Mouse (Mus musculus) liver, postnatal 0 days (tissue): ENCODE data around the gene Dach1. TPM values are rescaled to one million over a fixed set of nuclear protein-coding genes. Genes with fewer than 3 reads are reported as not detected.

ENCODE experiments used
- ATAC-seq: fragments of 200-750 bp; cut with Nextera tagmentation; 2 replicates; pipeline ENCODE4 v1.8.0; 2017; ENCODE audit warnings: mild to moderate bottlenecking, moderate library complexity
- DNase-seq: peaks from one replicate; pipeline ENCODE4 v3.0.0-alpha.2; 2016
- H3K27ac ChIP-seq: fragments of 300-500 bp; sonication (generic); 2 replicates; pipeline ENCODE4 v1.5.1; 2014; ENCODE audit warnings: antibody characterized with exemption, moderate library complexity, mild to moderate bottlenecking, low read depth
- H3K27me3 ChIP-seq: fragments of 300-500 bp; sonication (generic); 2 replicates; pipeline ENCODE4 v1.6.1; 2014; ENCODE audit warnings: low read length, control low read depth, mixed read lengths; ENCODE audit not compliant: insufficient read depth
- H3K36me3 ChIP-seq: fragments of 300-500 bp; sonication (generic); replicated peaks from 2 replicates; pipeline ENCODE4 v1.6.1; 2014; ENCODE audit warnings: mild to moderate bottlenecking, control low read depth, low read length, moderate library complexity, mixed read lengths; ENCODE audit not compliant: insufficient read depth
- H3K4me1 ChIP-seq: fragments of 300-500 bp; sonication (generic); 2 replicates; pipeline ENCODE4 v1.6.1; 2014; ENCODE audit warnings: antibody characterized with exemption, mild to moderate bottlenecking, control low read depth; ENCODE audit not compliant: insufficient read depth
- H3K4me2 ChIP-seq: fragments of 300-500 bp; sonication (generic); 2 replicates; pipeline ENCODE4 v1.6.1; 2014; ENCODE audit warnings: low read depth, mild to moderate bottlenecking, low read length, moderate library complexity, mixed read lengths
- H3K4me3 ChIP-seq: fragments of 300-500 bp; sonication (generic); 2 replicates; pipeline ENCODE4 v1.5.1; 2014; ENCODE audit warnings: low read depth, low read length
- H3K9ac ChIP-seq: fragments of 300-500 bp; sonication (generic); replicated peaks from 2 replicates; pipeline ENCODE4 v1.6.1; 2014; ENCODE audit warnings: mild to moderate bottlenecking, moderate library complexity
- H3K9me3 ChIP-seq: fragments of 300-500 bp; sonication (generic); 2 replicates; pipeline ENCODE4 v1.6.1; 2016; ENCODE audit warnings: mild to moderate bottlenecking, control low read depth, low read length, mixed read lengths
- CTCF ChIP-seq: sonication (generic); IDR thresholded peaks from 2 replicates; pipeline ENCODE4 v1.5.1; 2016; ENCODE audit warnings: antibody characterized with exemption, low read depth
- EP300 ChIP-seq: IDR thresholded peaks from 2 replicates; pipeline ENCODE4 v1.6.1; 2016; ENCODE audit warnings: antibody characterized with exemption, low read depth, mild to moderate bottlenecking
- WGBS: fragments of 180-500 bp; shearing (Covaris S2); extraction: QIAGEN DNeasy Blood & Tissue Kit; methylation state at CpG from one replicate; pipeline ENCODE4 v1.1.7; 2014; ENCODE audit not compliant: insufficient replicate concordance; 5-methylcytosine and 5-hydroxymethylcytosine counted together
- polyA plus RNA-seq: library from polyadenylated mRNA; unstranded; fragments of >200 nt; fragmentation: Nextera tagmentation; extraction: Ambion mirVana; gene quantifications from 2 replicates; pipeline ENCODE4 v1.2.1, GENCODE M21; 2015

The Dach1 gene
- polyA plus RNA-seq, 1 experiment from 2014 or later: 0.39 TPM

GRCm38 (mm10) chr14:97945471-97945870 is 224.1 kb downstream of the Dach1 start:
- no peak for ATAC-seq
- TF ChIP-seq EP300 (no peak), CTCF (no peak)
- Histone ChIP-seq H3K4me1 (no peaks in the 10 kb centered on the region), H3K27ac (no peak overlapping the region), H3K36me3 (no peaks in the 10 kb centered on the region), H3K4me2 (no peak overlapping the region), H3K9ac (no peak overlapping the region), H3K27me3 (no peaks in the 10 kb centered on the region), H3K4me3 (no peak overlapping the region), H3K9me3 (no peaks in the 10 kb centered on the region)
- DNase-seq: no peak
- WGBS: 52% methylated on average over 2 of the region's 2 CpGs

GRCm38 (mm10) chr14:97944643-97945268 is 224.8 kb downstream of the Dach1 start:
- 78% methylated on average over 9 of the region's 9 CpGs for WGBS
- no peaks in the 10 kb centered on the region for H3K9me3 ChIP-seq
- H3K9ac ChIP-seq: no peak overlapping the region
- H3K27ac ChIP-seq: no peak overlapping the region
- DNase-seq (no peak), ATAC-seq (no peak)
- no peaks in the 10 kb centered on the region for H3K27me3 ChIP-seq
- TF ChIP-seq CTCF: no peak
- TF ChIP-seq EP300: no peak
- H3K4me1 ChIP-seq: no peaks in the 10 kb centered on the region
- no peak overlapping the region for H3K4me3 ChIP-seq
- no peaks in the 10 kb centered on the region for H3K36me3 ChIP-seq
- H3K4me2 ChIP-seq: no peak overlapping the region

- no peaks in the 10 kb centered on the region for H3K4me1 ChIP-seq
- H3K36me3 ChIP-seq: no peaks in the 10 kb centered on the region
- TF ChIP-seq CTCF (no peak), EP300 (no peak)
- H3K27me3 ChIP-seq: no peaks in the 10 kb centered on the region
- 76% methylated on average over 2 of the region's 2 CpGs for WGBS
- H3K27ac ChIP-seq: no peak overlapping the region
- H3K9me3 ChIP-seq: no peaks in the 10 kb centered on the region
- no peak overlapping the region for H3K4me2 ChIP-seq
- DNase-seq (no peak), ATAC-seq (no peak)
- no peak overlapping the region for H3K9ac ChIP-seq
- H3K4me3 ChIP-seq: no peak overlapping the region
Measured at GRCm38 (mm10) chr14:97942361-97942760, 227.2 kb downstream of the Dach1 start.

GRCm38 (mm10) chr14:97896622-97897021 is 272.9 kb downstream of the Dach1 start:
- TF ChIP-seq EP300: no peak
- TF ChIP-seq CTCF: no peak
- H3K36me3 ChIP-seq: no peaks in the 10 kb centered on the region
- no peak overlapping the region for H3K9ac ChIP-seq
- no peak overlapping the region for H3K4me2 ChIP-seq
- H3K4me3 ChIP-seq: no peak overlapping the region
- H3K9me3 ChIP-seq: no peaks in the 10 kb centered on the region
- H3K27me3 ChIP-seq: no peaks in the 10 kb centered on the region
- 73% methylated on average over 3 of the region's 3 CpGs for WGBS
- ATAC-seq: no peak
- H3K27ac ChIP-seq: no peak overlapping the region
- H3K4me1 ChIP-seq: no peaks in the 10 kb centered on the region
- DNase-seq: no peak

- DNase-seq: no peak
- ATAC-seq: no peak
- TF ChIP-seq CTCF (peak; percentile 21; the same call in 1 of the 2 replicates), EP300 (no peak)
- Histone ChIP-seq H3K4me3 (no peak overlapping the region), H3K4me1 (no peaks in the 10 kb centered on the region), H3K4me2 (no peak overlapping the region), H3K27ac (no peak overlapping the region), H3K27me3 (no peaks in the 10 kb centered on the region), H3K9me3 (no peaks in the 10 kb centered on the region), H3K9ac (no peak overlapping the region), H3K36me3 (no peaks in the 10 kb centered on the region)
- WGBS: 39% methylated on average over 1 of the region's 1 CpGs
Measured at GRCm38 (mm10) chr14:97881976-97882375, 287.6 kb downstream of the Dach1 start.

GRCm38 (mm10) chr14:97871001-97871400 is 298.6 kb downstream of the Dach1 start:
- no peak for DNase-seq
- no peak overlapping the region for H3K9ac ChIP-seq

More at GRCm38 (mm10) chr14:97871001-97871400, 298.6 kb downstream of the Dach1 start:
- Histone ChIP-seq H3K27me3 (no peaks in the 10 kb centered on the region), H3K4me2 (no peak overlapping the region), H3K9me3 (no peaks in the 10 kb centered on the region), H3K36me3 (no peaks in the 10 kb centered on the region), H3K27ac (no peak overlapping the region), H3K4me3 (no peak overlapping the region), H3K4me1 (no peaks in the 10 kb centered on the region)
- WGBS: 84% methylated on average over 2 of the region's 2 CpGs
- no peak for ATAC-seq
- TF ChIP-seq CTCF (no peak), EP300 (no peak)
